Mouse (Mus musculus): ENCODE measurements around the gene Gm44973.
"Not testable (repeated sequence)": the region's sequence is repeated elsewhere in the genome, so short reads cannot be mapped to it uniquely, and the experiment has no call there.

The Gm44973 gene

GRCm38 (mm10) chr7:5016057-5016456, 761 bp downstream of the Gm44973 start:
- DNase-seq (ENCODE audit: low read depth, low spot score), result no peak

GRCm38 (mm10) chr7:5016920-5017319, 1.6 kb downstream of the Gm44973 start:
- DNase-seq (ENCODE audit: low read depth, low spot score), result peak; percentile 62

GRCm38 (mm10) chr7:5017352-5017751, 2.1 kb downstream of the Gm44973 start:
- DNase-seq (ENCODE audit: low read depth, low spot score), result peak; percentile 80

- no peak for DNase-seq (ENCODE audit: low read depth, low spot score)
Measured at GRCm38 (mm10) chr7:5017931-5018330, 2.6 kb downstream of the Gm44973 start.

GRCm38 (mm10) chr7:5019576-5019975, 4.3 kb downstream of the Gm44973 start:
- not testable (repeated sequence) for DNase-seq (ENCODE audit: low read depth, low spot score)

- DNase-seq (ENCODE audit: low read depth, low spot score), result peak; percentile 98
Measured at GRCm38 (mm10) chr7:5020000-5020681, 4.8 kb downstream of the Gm44973 start, which contains the start of the genes Zfp865 and Ccdc106. TSS of gene Zfp865 (plus strand) at chr7:5020376. TSS of gene Ccdc106 (plus strand) at chr7:5020553.

GRCm38 (mm10) chr7:5020685-5021084, 5.4 kb downstream of the Gm44973 start:
- DNase-seq (ENCODE audit: low read depth, low spot score), result no peak

- DNase-seq (ENCODE audit: low read depth, low spot score), result no peak
Measured at GRCm38 (mm10) chr7:5021197-5021596, 5.9 kb downstream of the Gm44973 start.

GRCm38 (mm10) chr7:5029543-5029942, 14.2 kb downstream of the Gm44973 start:
- no peak for DNase-seq (ENCODE audit: low read depth, low spot score)

GRCm38 (mm10) chr7:5029946-5030345, 14.7 kb downstream of the Gm44973 start:
- DNase-seq (ENCODE audit: low read depth, low spot score), result peak; percentile 79

- peak; percentile 82 for DNase-seq (ENCODE audit: low read depth, low spot score)
Measured at GRCm38 (mm10) chr7:5030554-5031275, 15.4 kb downstream of the Gm44973 start.

- peak; percentile 64 for DNase-seq (ENCODE audit: low read depth, low spot score)
Measured at GRCm38 (mm10) chr7:5031496-5031895, 16.2 kb downstream of the Gm44973 start.

- no peak for DNase-seq (ENCODE audit: low read depth, low spot score)
Measured at GRCm38 (mm10) chr7:5033818-5034217, 18.5 kb downstream of the Gm44973 start, which contains the start of gene 4632433K11Rik. TSS of gene 4632433K11Rik (plus strand) at chr7:5034118.

GRCm38 (mm10) chr7:5035628-5036027, 20.3 kb downstream of the Gm44973 start:
- no peak for DNase-seq (ENCODE audit: low read depth, low spot score)

- no peak for DNase-seq (ENCODE audit: low read depth, low spot score)
Measured at GRCm38 (mm10) chr7:5036136-5036535, 20.8 kb downstream of the Gm44973 start.

GRCm38 (mm10) chr7:5037026-5037425, 21.7 kb downstream of the Gm44973 start:
- DNase-seq (ENCODE audit: low read depth, low spot score), result no peak

GRCm38 (mm10) chr7:5037467-5037866, 22.2 kb downstream of the Gm44973 start:
- DNase-seq (ENCODE audit: low read depth, low spot score), result no peak

- DNase-seq (ENCODE audit: low read depth, low spot score), result peak; percentile 94
Measured at GRCm38 (mm10) chr7:5038109-5038732, 22.9 kb downstream of the Gm44973 start, which contains the start of gene Zfp784. TSS of gene Zfp784 (minus strand) at chr7:5038446.

GRCm38 (mm10) chr7:5038940-5039339, 23.6 kb downstream of the Gm44973 start:
- peak; percentile 66 for DNase-seq (ENCODE audit: low read depth, low spot score)

- no peak for DNase-seq (ENCODE audit: low read depth, low spot score)
Measured at GRCm38 (mm10) chr7:5044981-5045380, 29.7 kb downstream of the Gm44973 start.

GRCm38 (mm10) chr7:5046112-5046511, 30.8 kb downstream of the Gm44973 start:
- DNase-seq (ENCODE audit: low read depth, low spot score), result no peak

- peak; percentile 48 for DNase-seq (ENCODE audit: low read depth, low spot score)
Measured at GRCm38 (mm10) chr7:5047313-5047712, 32.0 kb downstream of the Gm44973 start.
